Mouse (Mus musculus): ENCODE measurements around the gene Dnase1. TPM values are rescaled to one million over a fixed set of nuclear protein-coding genes. Genes with fewer than 3 reads are reported as not detected.
A peak's percentile ranks its signal among the peaks of the same experiment; 100 is the strongest.
"Not testable (repeated sequence)": the region's sequence is repeated elsewhere in the genome, so short reads cannot be mapped to it uniquely, and the experiment has no call there.

Gene Dnase1
- total and polyA plus RNA-seq, 3 experiments, result 0.81 to 7.7 TPM; not detected in 1

DNA sequence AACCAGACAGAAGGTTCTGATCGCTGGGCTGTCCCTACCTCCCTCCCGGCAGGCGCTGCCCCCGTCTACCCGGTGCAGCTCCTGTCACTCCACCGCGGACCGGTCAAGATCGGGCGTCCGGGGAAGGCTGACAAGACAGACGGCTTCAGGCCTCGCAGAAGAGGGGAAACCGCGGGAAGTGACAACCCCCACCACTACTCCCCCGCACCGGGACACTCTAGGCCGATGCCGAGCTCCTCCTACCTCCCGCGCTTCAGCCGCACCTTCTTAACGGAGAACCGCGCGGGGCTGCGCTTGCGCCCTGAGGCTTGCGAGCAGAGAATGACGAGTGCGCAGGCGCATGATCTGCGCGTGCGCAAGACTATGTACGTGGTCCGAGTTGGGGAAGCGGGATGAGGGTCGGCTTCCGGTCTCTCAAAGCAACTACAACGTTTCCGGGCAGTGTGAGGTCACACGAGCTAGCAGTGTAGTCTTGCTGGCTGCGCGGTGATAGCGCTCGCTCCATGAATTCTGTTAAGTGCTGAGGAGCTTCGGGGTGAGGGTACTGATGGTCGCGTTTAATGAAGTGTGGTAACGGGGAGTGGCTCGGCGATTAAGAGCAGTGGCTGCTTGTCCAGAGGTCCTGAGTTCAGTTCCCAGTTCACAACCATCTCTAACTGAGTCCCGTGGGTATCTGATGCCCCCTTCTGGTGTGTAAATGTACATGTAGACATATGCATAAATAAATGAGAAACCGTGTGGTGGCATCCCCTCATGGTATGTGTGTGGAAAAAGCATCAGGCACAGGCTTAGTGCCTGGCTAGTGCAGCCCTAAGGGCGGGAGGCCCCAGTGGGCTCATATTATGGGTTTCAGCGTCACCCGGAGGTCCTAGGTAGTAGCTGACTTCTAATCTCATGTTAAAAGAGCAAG, 33.0 kb upstream of the Dnase1 start, which contains the start of gene Slx4 (continued):
- no peak; the same call in 1 of the 2 replicates for TF ChIP-seq MAZ (IDR thresholded peaks at IDR 0.05; ENCODE audit: low read depth, low read length)

DNA sequence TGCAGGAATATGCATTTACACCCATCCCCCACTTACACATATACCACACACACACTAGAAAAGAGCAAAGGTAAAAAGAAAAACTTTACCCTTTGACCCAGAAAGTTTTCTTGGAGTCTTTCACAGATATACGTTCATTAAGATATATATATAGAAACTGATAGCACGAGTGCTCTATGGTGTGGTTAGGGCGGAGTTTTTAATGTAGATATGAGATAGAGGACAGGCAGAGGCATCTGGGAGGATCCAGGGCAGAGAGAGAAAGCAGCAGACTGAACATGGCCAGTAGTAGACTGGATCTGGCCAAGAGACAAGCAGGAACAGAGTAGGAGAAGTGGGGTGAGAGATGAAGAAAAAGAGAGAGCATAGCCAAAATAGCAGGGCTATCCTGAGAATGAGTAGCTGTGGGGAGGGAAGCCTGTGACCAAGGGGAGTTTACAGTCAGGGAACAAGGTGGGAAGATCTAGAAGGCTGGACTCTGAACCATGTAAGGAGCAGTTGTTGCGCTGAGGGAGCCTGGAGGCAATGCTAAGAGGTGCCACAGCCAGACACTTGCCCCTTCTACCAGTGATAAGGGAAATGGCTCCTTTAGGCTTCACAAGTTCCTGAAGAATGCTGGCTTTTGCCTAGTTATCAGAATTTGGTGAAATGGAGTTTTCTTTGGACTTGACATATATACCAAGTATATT, 23.7 kb upstream of the Dnase1 start:
- peak in 1 of 2 experiments; percentile 49; a peak in 3 of 4 replicates for TF ChIP-seq EP300 (IDR thresholded peaks at IDR 0.05; ENCODE audit: low read depth in 1 of 2, low read length in 2 of 2)
- TF ChIP-seq TCF12 (IDR thresholded peaks at IDR 0.05; ENCODE audit: low read depth, low read length), result peak; percentile 45; the same call in 1 of the 2 replicates
- peak; percentile 55; the same call in 1 of the 2 replicates for TF ChIP-seq BHLHE40 (IDR thresholded peaks at IDR 0.05; ENCODE audit: borderline replicate concordance, low read depth, low read length)
- no peak for TF ChIP-seq ZMIZ1 (IDR thresholded peaks at IDR 0.05; ENCODE audit: low read depth, low read length)
- 0 out of 2 replicates have a peak, but pooled peaks have one; percentile 34 for TF ChIP-seq MEF2A (IDR thresholded peaks at IDR 0.05; ENCODE audit: extremely low read depth, insufficient replicate concordance, low read depth, low read length, poor library complexity, severe bottlenecking)
- no peak for TF ChIP-seq E2F4 (IDR thresholded peaks at IDR 0.05; ENCODE audit: borderline replicate concordance, low read depth, low read length)
- 0 out of 2 replicates have a peak, but pooled peaks have one; percentile 22 for TF ChIP-seq ETS1 (IDR thresholded peaks at IDR 0.05; ENCODE audit: low read depth, low read length)
- Histone ChIP-seq H3K9ac (ENCODE audit: control insufficient read depth, low read depth, low read length, poor library complexity, severe bottlenecking) (peak overlapping the region; percentile 35), H3K4me3 (ENCODE audit: control insufficient read depth in 1 of 2, insufficient read depth in 1 of 2, low read depth in 2 of 2, low read length in 2 of 2) (peak overlapping the region; percentile 3 to 19; a peak in 3 of 4 replicates), H3K27me3 (ENCODE audit: control insufficient read depth in 1 of 2, insufficient read depth in 2 of 2, low read length in 2 of 2) (no peaks in the 10 kb centered on the region), H3K9me3 (replicated peaks; ENCODE audit: insufficient read depth, low read length) (no peaks in the 10 kb centered on the region), H3K36me3 (ENCODE audit: control insufficient read depth in 1 of 2, insufficient read depth in 2 of 2, low read length in 2 of 2) (peaks cover 0 to 8% of the 10 kb centered on the region in 2 experiments; a peak in 2 of 4 replicates), H3K4me1 (ENCODE audit: control insufficient read depth in 1 of 2, insufficient read depth in 2 of 2, low read length in 2 of 2) (peaks cover 8 to 12% of the 10 kb centered on the region in 2 experiments), H3K79me2 (ENCODE audit: control insufficient read depth, insufficient read depth, low read length, poor library complexity) (no peaks in the 10 kb centered on the region), H3K27ac (ENCODE audit: control insufficient read depth, low read depth, low read length) (peak overlapping the region; percentile 46)
- peak; percentile 65 for DNase-seq (ENCODE audit: low read depth, low spot score)

DNA sequence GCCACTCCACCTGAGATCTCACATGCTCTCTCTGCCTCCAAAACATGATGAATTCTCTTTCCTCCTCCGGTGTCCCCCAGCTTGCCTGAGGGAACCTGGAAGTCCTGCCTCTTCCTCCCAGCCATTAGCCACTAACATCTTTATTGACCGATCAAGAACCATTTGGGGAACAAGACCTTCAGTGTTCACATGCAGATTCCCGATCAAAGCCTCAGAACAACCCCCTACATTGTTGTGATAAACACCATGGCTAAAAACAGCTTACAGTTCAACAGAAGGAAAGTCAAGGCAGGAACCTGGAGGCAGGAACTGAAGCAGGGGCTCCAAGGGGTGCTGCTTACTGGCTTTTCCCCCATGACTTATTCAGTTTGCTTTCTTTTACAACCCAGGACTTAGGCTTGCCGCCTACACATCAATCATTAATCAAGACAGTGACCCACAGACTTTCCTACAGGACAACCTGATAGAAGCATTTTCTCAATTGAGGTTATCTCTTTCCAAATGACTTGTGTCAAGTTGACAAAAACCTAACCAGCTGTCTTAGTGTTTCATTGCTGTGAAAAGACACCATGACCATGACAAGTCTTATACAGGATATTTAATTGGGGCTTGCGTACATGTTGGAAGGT, 22.6 kb upstream of the Dnase1 start:
- no peak overlapping the region for H3K4me3 ChIP-seq (ENCODE audit: control insufficient read depth in 1 of 2, insufficient read depth in 1 of 2, low read depth in 2 of 2, low read length in 2 of 2)
- H3K36me3 ChIP-seq (ENCODE audit: control insufficient read depth in 1 of 2, insufficient read depth in 2 of 2, low read length in 2 of 2), result peaks cover 0 to 8% of the 10 kb centered on the region in 2 experiments; a peak in 2 of 4 replicates
- H3K79me2 ChIP-seq (ENCODE audit: control insufficient read depth, insufficient read depth, low read length, poor library complexity), result no peaks in the 10 kb centered on the region
- DNase-seq (ENCODE audit: low read depth, low spot score), result no peak
- peaks cover 8 to 12% of the 10 kb centered on the region in 2 experiments for H3K4me1 ChIP-seq (ENCODE audit: control insufficient read depth in 1 of 2, insufficient read depth in 2 of 2, low read length in 2 of 2)
- TF ChIP-seq ZKSCAN1 (IDR thresholded peaks at IDR 0.05; ENCODE audit: low read depth, low read length) (no peak), EP300 (IDR thresholded peaks at IDR 0.05; ENCODE audit: low read depth in 1 of 2, low read length in 2 of 2) (no peak), SMC3 (IDR thresholded peaks at IDR 0.05; ENCODE audit: low read depth, low read length) (no peak), MYC (IDR thresholded peaks at IDR 0.05; ENCODE audit: low read depth, low read length) (no peak), MAZ (IDR thresholded peaks at IDR 0.05; ENCODE audit: low read depth, low read length) (no peak), MYB (IDR thresholded peaks at IDR 0.05; ENCODE audit: low read depth, low read length) (no peak), CTCF (IDR thresholded peaks at IDR 0.05 in 2 of 3, conservative IDR thresholded peaks at IDR 0.05 in 1 of 3; ENCODE audit: control insufficient read depth in 1 of 3, insufficient read depth in 1 of 3, low read depth in 2 of 3, low read length in 3 of 3, poor library complexity in 1 of 3, severe bottlenecking in 1 of 3) (no peak), ZNF384 (IDR thresholded peaks at IDR 0.05; ENCODE audit: low read depth, low read length) (no peak), NRF1 (IDR thresholded peaks at IDR 0.05; ENCODE audit: insufficient read depth, low read depth, low read length, poor library complexity, severe bottlenecking) (no peak), MXI1 (IDR thresholded peaks at IDR 0.05; ENCODE audit: low read depth, low read length) (no peak), MEF2A (IDR thresholded peaks at IDR 0.05; ENCODE audit: extremely low read depth, insufficient replicate concordance, low read depth, low read length, poor library complexity, severe bottlenecking) (no peak), E2F4 (IDR thresholded peaks at IDR 0.05; ENCODE audit: borderline replicate concordance, low read depth, low read length) (no peak), MAFK (IDR thresholded peaks at IDR 0.05; ENCODE audit: borderline replicate concordance, low read depth, low read length) (no peak)
- H3K9me3 ChIP-seq (replicated peaks; ENCODE audit: insufficient read depth, low read length), result no peaks in the 10 kb centered on the region
- H3K9ac ChIP-seq (ENCODE audit: control insufficient read depth, low read depth, low read length, poor library complexity, severe bottlenecking), result no peak overlapping the region
- no peaks in the 10 kb centered on the region; a peak in 1 of 4 replicates for H3K27me3 ChIP-seq (ENCODE audit: control insufficient read depth in 1 of 2, insufficient read depth in 2 of 2, low read length in 2 of 2)
- H3K27ac ChIP-seq (ENCODE audit: control insufficient read depth, low read depth, low read length), result no peak overlapping the region

DNA sequence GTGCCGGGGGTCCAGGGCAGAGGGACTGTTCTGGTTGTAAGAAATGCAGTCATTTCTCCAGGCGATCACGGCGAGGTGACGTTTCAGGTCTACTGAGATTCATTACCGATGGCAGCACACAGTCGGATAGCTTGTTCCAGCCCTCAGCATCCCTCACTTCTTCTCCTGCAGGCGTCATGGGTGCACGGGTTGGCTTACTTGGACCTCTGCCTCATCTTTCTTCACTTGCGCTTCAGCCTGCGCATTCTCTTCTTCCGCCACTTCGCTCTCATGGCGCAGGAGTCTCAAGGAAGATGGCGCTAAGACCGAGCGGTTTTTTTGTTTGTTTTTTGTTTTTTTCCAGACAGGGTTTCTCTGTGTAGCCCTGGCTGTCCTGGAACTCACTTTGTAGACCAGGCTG, 20.0 kb upstream of the Dnase1 start:
- not testable (repeated sequence) for H3K36me3 ChIP-seq (ENCODE audit: control insufficient read depth in 1 of 2, insufficient read depth in 2 of 2, low read length in 2 of 2); H3K27ac ChIP-seq (ENCODE audit: control insufficient read depth, low read depth, low read length); DNase-seq (ENCODE audit: low read depth, low spot score); H3K9ac ChIP-seq (ENCODE audit: control insufficient read depth, low read depth, low read length, poor library complexity, severe bottlenecking); H3K4me3 ChIP-seq (ENCODE audit: control insufficient read depth in 1 of 2, insufficient read depth in 1 of 2, low read depth in 2 of 2, low read length in 2 of 2); H3K79me2 ChIP-seq (ENCODE audit: control insufficient read depth, insufficient read depth, low read length, poor library complexity); H3K27me3 ChIP-seq (ENCODE audit: control insufficient read depth in 1 of 2, insufficient read depth in 2 of 2, low read length in 2 of 2); H3K9me3 ChIP-seq (replicated peaks; ENCODE audit: insufficient read depth, low read length)
- H3K4me1 ChIP-seq (ENCODE audit: control insufficient read depth in 1 of 2, insufficient read depth in 2 of 2, low read length in 2 of 2), result peaks cover 8 to 12% of the 10 kb centered on the region in 2 experiments
